Mouse (Mus musculus) midbrain, embryonic 11.5 days (tissue): ENCODE measurements around the gene Spry1. TPM values are rescaled to one million over a fixed set of nuclear protein-coding genes. Genes with fewer than 3 reads are reported as not detected.

Experiments
- ATAC-seq: fragments of 200-750 bp; cut with Nextera tagmentation; 2 replicates; pipeline ENCODE4 v1.8.0; 2017; ENCODE audit warnings: moderate TSS enrichment, moderate library complexity; ENCODE audit not compliant: low FRiP score
- DNase-seq: peaks from one replicate; pipeline ENCODE4 v3.0.0; 2015; ENCODE audit warnings: low spot score; ENCODE audit errors: missing footprints
- H3K27ac ChIP-seq: fragments of 300-500 bp; sonication (generic); 2 replicates; pipeline ENCODE4 v1.5.1; 2014; ENCODE audit warnings: low read depth, low read length
- H3K27me3 ChIP-seq: fragments of 300-500 bp; sonication (generic); 2 replicates; pipeline ENCODE4 v1.6.1; 2014; ENCODE audit warnings: mild to moderate bottlenecking, low read length, moderate library complexity, mixed read lengths; ENCODE audit not compliant: control insufficient read depth, insufficient read depth
- H3K36me3 ChIP-seq: fragments of 300-500 bp; sonication (generic); 2 replicates; pipeline ENCODE4 v1.6.1; 2014; ENCODE audit warnings: mild to moderate bottlenecking, low read length, moderate library complexity, mixed read lengths; ENCODE audit not compliant: control insufficient read depth, insufficient read depth
- H3K4me1 ChIP-seq: fragments of 300-500 bp; sonication (generic); 2 replicates; pipeline ENCODE4 v1.6.1; 2014; ENCODE audit warnings: low read length; ENCODE audit not compliant: control insufficient read depth, insufficient read depth
- H3K4me2 ChIP-seq: fragments of 300-500 bp; sonication (generic); 2 replicates; pipeline ENCODE4 v1.6.1; 2014; ENCODE audit warnings: mild to moderate bottlenecking, moderate library complexity
- H3K4me3 ChIP-seq: fragments of 300-500 bp; sonication (generic); 2 replicates; pipeline ENCODE4 v1.5.1; 2014; ENCODE audit warnings: low read depth, low read length
- H3K9ac ChIP-seq: fragments of 300-500 bp; sonication (generic); 2 replicates; pipeline ENCODE4 v1.6.1; 2014; ENCODE audit warnings: low read length
- H3K9me3 ChIP-seq: fragments of 300-500 bp; sonication (generic); 2 replicates; pipeline ENCODE4 v1.6.1; 2016; ENCODE audit warnings: low read length; ENCODE audit not compliant: control insufficient read depth
- WGBS: fragments of 180-500 bp; shearing (Covaris S2); extraction: QIAGEN DNeasy Blood & Tissue Kit; methylation state at CpG from one replicate; pipeline ENCODE4 v1.1.7; 2014; 5-methylcytosine and 5-hydroxymethylcytosine counted together
- polyA plus RNA-seq: library from polyadenylated mRNA; unstranded; fragments of >200 nt; fragmentation: Nextera tagmentation; extraction: Ambion mirVana; gene quantifications from 2 replicates; pipeline ENCODE4 v1.2.1, GENCODE M21; 2014

Gene Spry1
- polyA plus RNA-seq, 1 experiment from 2014 or later, result 10.0 TPM

GRCm38 (mm10) chr3:37673513-37674261 is 33.9 kb downstream of the Spry1 start:
- Histone ChIP-seq H3K36me3 (no peaks in the 10 kb centered on the region; the same call in 1 of the 2 replicates), H3K4me1 (peaks cover 20% of the 10 kb centered on the region), H3K9me3 (peaks cover 8% of the 10 kb centered on the region; the same call in 1 of the 2 replicates), H3K9ac (no peak overlapping the region), H3K27ac (no peak overlapping the region), H3K4me2 (no peak overlapping the region), H3K4me3 (no peak overlapping the region), H3K27me3 (peaks cover 56% of the 10 kb centered on the region)
- ATAC-seq, result peak; percentile 81
- peak; percentile 89 for DNase-seq
- WGBS, result 33% methylated on average over 13 of the region's 13 CpGs

GRCm38 (mm10) chr3:37675056-37675525 is 35.3 kb downstream of the Spry1 start:
- WGBS, result 88% methylated on average over 11 of the region's 11 CpGs
- H3K9ac ChIP-seq, result no peak overlapping the region
- H3K9me3 ChIP-seq, result no peaks in the 10 kb centered on the region
- H3K4me2 ChIP-seq, result no peak overlapping the region
- ATAC-seq, result no peak
- no peak overlapping the region for H3K27ac ChIP-seq
- DNase-seq, result no peak
- no peak overlapping the region for H3K4me3 ChIP-seq
- no peaks in the 10 kb centered on the region for H3K36me3 ChIP-seq
- peaks cover 42% of the 10 kb centered on the region for H3K27me3 ChIP-seq
- peaks cover 20% of the 10 kb centered on the region for H3K4me1 ChIP-seq

GRCm38 (mm10) chr3:37676291-37676690 is 36.5 kb downstream of the Spry1 start:
- DNase-seq (peak; percentile 82), ATAC-seq (no peak)
- H3K4me1 ChIP-seq, result peaks cover 20% of the 10 kb centered on the region
- no peak overlapping the region for H3K4me3 ChIP-seq
- no peak overlapping the region for H3K9ac ChIP-seq
- H3K9me3 ChIP-seq, result no peaks in the 10 kb centered on the region
- no peak overlapping the region for H3K4me2 ChIP-seq
- H3K27ac ChIP-seq, result no peak overlapping the region
- no peaks in the 10 kb centered on the region for H3K36me3 ChIP-seq
- 76% methylated on average over 8 of the region's 8 CpGs for WGBS
- peaks cover 30% of the 10 kb centered on the region for H3K27me3 ChIP-seq

GRCm38 (mm10) chr3:37686219-37686618 is 46.5 kb downstream of the Spry1 start:
- Histone ChIP-seq H3K27me3 (peaks cover 10% of the 10 kb centered on the region), H3K27ac (no peak overlapping the region), H3K9ac (no peak overlapping the region), H3K9me3 (no peaks in the 10 kb centered on the region), H3K4me1 (peaks cover 5% of the 10 kb centered on the region; the same call in 1 of the 2 replicates), H3K36me3 (no peaks in the 10 kb centered on the region), H3K4me3 (no peak overlapping the region), H3K4me2 (no peak overlapping the region)
- peak; percentile 80 for DNase-seq
- no peak for ATAC-seq
- WGBS, result 59% methylated on average over 7 of the region's 7 CpGs

GRCm38 (mm10) chr3:37686751-37687150 is 47.0 kb downstream of the Spry1 start:
- H3K4me2 ChIP-seq, result peak overlapping the region; percentile 41
- ATAC-seq, result 0 out of 2 replicates have a peak, but pooled peaks have one; percentile 14
- peaks cover 10% of the 10 kb centered on the region for H3K27me3 ChIP-seq
- no peaks in the 10 kb centered on the region for H3K36me3 ChIP-seq
- 20% methylated on average over 6 of the region's 6 CpGs for WGBS
- H3K9me3 ChIP-seq, result no peaks in the 10 kb centered on the region
- no peak overlapping the region for H3K27ac ChIP-seq
- H3K9ac ChIP-seq, result no peak overlapping the region; the same call in 1 of the 2 replicates
- peaks cover 5% of the 10 kb centered on the region; the same call in 1 of the 2 replicates for H3K4me1 ChIP-seq
- peak; percentile 90 for DNase-seq
- H3K4me3 ChIP-seq, result no peak overlapping the region; the same call in 1 of the 2 replicates

GRCm38 (mm10) chr3:37687158-37687980 is 47.6 kb downstream of the Spry1 start:
- Histone ChIP-seq H3K27me3 (peaks cover 10% of the 10 kb centered on the region), H3K9me3 (no peaks in the 10 kb centered on the region), H3K4me2 (peak overlapping the region; percentile 41), H3K9ac (peak overlapping the region; percentile 22; the same call in 1 of the 2 replicates), H3K36me3 (no peaks in the 10 kb centered on the region), H3K4me3 (peak overlapping the region; percentile 9; the same call in 1 of the 2 replicates), H3K27ac (no peak overlapping the region), H3K4me1 (peaks cover 5% of the 10 kb centered on the region; the same call in 1 of the 2 replicates)
- ATAC-seq, result peak; percentile 57; the same call in 1 of the 2 replicates
- WGBS, result 34% methylated on average over 28 of the region's 28 CpGs
- peak; percentile 72 for DNase-seq

- Histone ChIP-seq H3K4me1 (no peaks in the 10 kb centered on the region), H3K9me3 (no peaks in the 10 kb centered on the region), H3K9ac (no peak overlapping the region), H3K27ac (no peak overlapping the region), H3K36me3 (no peaks in the 10 kb centered on the region), H3K4me3 (no peak overlapping the region), H3K27me3 (peaks cover 6% of the 10 kb centered on the region; the same call in 1 of the 2 replicates), H3K4me2 (no peak overlapping the region)
- DNase-seq (peak; percentile 37), ATAC-seq (no peak)
- WGBS, result 80% methylated on average over 4 of the region's 4 CpGs
Measured at GRCm38 (mm10) chr3:37692945-37693344, 53.2 kb downstream of the Spry1 start.

GRCm38 (mm10) chr3:37693552-37693951 is 53.8 kb downstream of the Spry1 start:
- 85% methylated on average over 8 of the region's 8 CpGs for WGBS
- Histone ChIP-seq H3K27ac (no peak overlapping the region), H3K9me3 (no peaks in the 10 kb centered on the region), H3K27me3 (no peaks in the 10 kb centered on the region), H3K4me3 (no peak overlapping the region), H3K9ac (no peak overlapping the region), H3K4me1 (no peaks in the 10 kb centered on the region), H3K36me3 (no peaks in the 10 kb centered on the region), H3K4me2 (no peak overlapping the region)
- ATAC-seq (no peak), DNase-seq (peak; percentile 2)
